Mouse (Mus musculus) forebrain, embryonic 15.5 days (tissue): Measurements from ENCODE around the gene Gca. TPM values are rescaled to one million over a fixed set of nuclear protein-coding genes. Genes with fewer than 3 reads are reported as not detected.

Experiments used
- ATAC-seq: fragments of 200-750 bp; cut with Nextera tagmentation; replicated peaks from 2 replicates; pipeline ENCODE4 v1.8.0; 2017; ENCODE audit warnings: mild to moderate bottlenecking, moderate TSS enrichment, moderate library complexity
- H3K27ac ChIP-seq: fragments of 300-500 bp; sonication (generic); replicated peaks from 2 replicates; pipeline ENCODE4 v1.5.1; 2015; ENCODE audit warnings: mild to moderate bottlenecking, inconsistent platforms
- H3K27me3 ChIP-seq: fragments of 300-500 bp; sonication (generic); 2 replicates; pipeline ENCODE4 v1.6.1; 2015; ENCODE audit warnings: inconsistent platforms
- H3K36me3 ChIP-seq: fragments of 300-500 bp; sonication (generic); 2 replicates; pipeline ENCODE4 v1.6.1; 2015; ENCODE audit warnings: mild to moderate bottlenecking, inconsistent platforms
- H3K4me1 ChIP-seq: fragments of 300-500 bp; sonication (generic); 2 replicates; pipeline ENCODE4 v1.6.1; 2015; ENCODE audit warnings: inconsistent platforms
- H3K4me2 ChIP-seq: fragments of 300-500 bp; sonication (generic); replicated peaks from 2 replicates; pipeline ENCODE4 v1.6.1; 2015; ENCODE audit warnings: mild to moderate bottlenecking, inconsistent platforms
- H3K4me3 ChIP-seq: fragments of 300-500 bp; sonication (generic); 2 replicates; pipeline ENCODE4 v1.5.1; 2015; ENCODE audit warnings: mild to moderate bottlenecking, inconsistent platforms
- H3K9ac ChIP-seq: fragments of 300-500 bp; sonication (generic); replicated peaks from 2 replicates; pipeline ENCODE4 v1.6.1; 2015; ENCODE audit warnings: mild to moderate bottlenecking, inconsistent platforms
- H3K9me3 ChIP-seq: fragments of 300-500 bp; sonication (generic); 2 replicates; pipeline ENCODE4 v1.6.1; 2016; ENCODE audit warnings: inconsistent platforms
- WGBS: fragments of 180-500 bp; shearing (Covaris S2); methylation state at CpG from one replicate; pipeline ENCODE4 v1.1.7; 2015; ENCODE audit warnings: mixed read lengths; 5-methylcytosine and 5-hydroxymethylcytosine counted together
- polyA plus RNA-seq: library from polyadenylated mRNA; unstranded; fragments of >200 nt; fragmentation: Nextera tagmentation; extraction: Ambion mirVana; gene quantifications from 2 replicates; pipeline ENCODE4 v1.2.1, GENCODE M21; 2015

Gca gene
- polyA plus RNA-seq, 1 experiment from 2014 or later: 9.4 TPM

GRCm38 (mm10) chr2:62646671-62647289 is 17.3 kb upstream of the Gca start:
- H3K4me2 ChIP-seq: peak overlapping the region; percentile 67
- H3K4me3 ChIP-seq: peak overlapping the region; percentile 42
- no peaks in the 10 kb centered on the region for H3K9me3 ChIP-seq
- H3K27ac ChIP-seq: no peak overlapping the region
- H3K9ac ChIP-seq: no peak overlapping the region
- no peaks in the 10 kb centered on the region for H3K36me3 ChIP-seq
- peaks cover 28% of the 10 kb centered on the region for H3K4me1 ChIP-seq
- no peaks in the 10 kb centered on the region for H3K27me3 ChIP-seq
- no peak for ATAC-seq
- 3% methylated on average over 6 of the region's 6 CpGs for WGBS

- H3K9me3 ChIP-seq: no peaks in the 10 kb centered on the region
- ATAC-seq: no peak
- H3K4me2 ChIP-seq: no peak overlapping the region
- H3K27me3 ChIP-seq: no peaks in the 10 kb centered on the region
- 84% methylated on average over 4 of the region's 4 CpGs for WGBS
- H3K4me1 ChIP-seq: peaks cover 6% of the 10 kb centered on the region
- no peaks in the 10 kb centered on the region for H3K36me3 ChIP-seq
- H3K27ac ChIP-seq: no peak overlapping the region
- H3K4me3 ChIP-seq: no peak overlapping the region
- no peak overlapping the region for H3K9ac ChIP-seq
Observed at GRCm38 (mm10) chr2:62651890-62652289, 12.2 kb upstream of the Gca start.

- ATAC-seq: no peak
- Histone ChIP-seq H3K36me3 (no peaks in the 10 kb centered on the region), H3K4me2 (no peak overlapping the region), H3K4me1 (no peaks in the 10 kb centered on the region), H3K9ac (no peak overlapping the region), H3K27me3 (no peaks in the 10 kb centered on the region), H3K4me3 (no peak overlapping the region), H3K27ac (no peak overlapping the region), H3K9me3 (no peaks in the 10 kb centered on the region)
- 77% methylated on average over 4 of the region's 4 CpGs for WGBS
Observed at GRCm38 (mm10) chr2:62652466-62652865, 11.6 kb upstream of the Gca start.

GRCm38 (mm10) chr2:62654519-62655338 is 9.4 kb upstream of the Gca start:
- peak; percentile 86 for ATAC-seq
- H3K4me1 ChIP-seq: no peaks in the 10 kb centered on the region
- H3K27me3 ChIP-seq: no peaks in the 10 kb centered on the region
- H3K27ac ChIP-seq: no peak overlapping the region
- no peak overlapping the region for H3K4me3 ChIP-seq
- H3K9me3 ChIP-seq: no peaks in the 10 kb centered on the region
- WGBS: 45% methylated on average over 7 of the region's 7 CpGs
- H3K9ac ChIP-seq: no peak overlapping the region
- no peaks in the 10 kb centered on the region for H3K36me3 ChIP-seq
- no peak overlapping the region for H3K4me2 ChIP-seq

- Histone ChIP-seq H3K4me3 (no peak overlapping the region), H3K27ac (no peak overlapping the region), H3K4me1 (no peaks in the 10 kb centered on the region), H3K27me3 (no peaks in the 10 kb centered on the region), H3K36me3 (no peaks in the 10 kb centered on the region), H3K9me3 (no peaks in the 10 kb centered on the region), H3K9ac (no peak overlapping the region), H3K4me2 (no peak overlapping the region)
- 76% methylated on average over 1 of the region's 1 CpGs for WGBS
- ATAC-seq: no peak
Observed at GRCm38 (mm10) chr2:62656072-62656471, 8.0 kb upstream of the Gca start.

- no peak for ATAC-seq
- Histone ChIP-seq H3K36me3 (no peaks in the 10 kb centered on the region), H3K27me3 (no peaks in the 10 kb centered on the region), H3K4me3 (no peak overlapping the region), H3K9ac (no peak overlapping the region), H3K4me2 (no peak overlapping the region), H3K27ac (no peak overlapping the region), H3K4me1 (peaks cover 9% of the 10 kb centered on the region; the same call in 1 of the 2 replicates), H3K9me3 (no peaks in the 10 kb centered on the region)
- WGBS: 58% methylated on average over 6 of the region's 6 CpGs
Observed at GRCm38 (mm10) chr2:62660565-62660964, 3.5 kb upstream of the Gca start.

GRCm38 (mm10) chr2:62662560-62662959 is 1.5 kb upstream of the Gca start:
- no peak overlapping the region for H3K9ac ChIP-seq
- H3K27ac ChIP-seq: no peak overlapping the region
- no peak overlapping the region for H3K4me3 ChIP-seq
- H3K4me2 ChIP-seq: no peak overlapping the region
- H3K4me1 ChIP-seq: peaks cover 9% of the 10 kb centered on the region; the same call in 1 of the 2 replicates
- no peaks in the 10 kb centered on the region for H3K27me3 ChIP-seq
- no peaks in the 10 kb centered on the region for H3K36me3 ChIP-seq
- WGBS: 61% methylated on average over 3 of the region's 3 CpGs
- ATAC-seq: no peak
- no peaks in the 10 kb centered on the region for H3K9me3 ChIP-seq

GRCm38 (mm10) chr2:62664839-62665238 is 754 bp downstream of the Gca start:
- peak overlapping the region; percentile 93 for H3K4me2 ChIP-seq
- H3K4me3 ChIP-seq: peak overlapping the region; percentile 79
- H3K9ac ChIP-seq: no peak overlapping the region
- no peaks in the 10 kb centered on the region for H3K9me3 ChIP-seq
- H3K36me3 ChIP-seq: no peaks in the 10 kb centered on the region
- no peak for ATAC-seq
- no peak overlapping the region for H3K27ac ChIP-seq
- 58% methylated on average over 7 of the region's 7 CpGs for WGBS
- peaks cover 9% of the 10 kb centered on the region; the same call in 1 of the 2 replicates for H3K4me1 ChIP-seq
- H3K27me3 ChIP-seq: no peaks in the 10 kb centered on the region

- H3K4me2 ChIP-seq: no peak overlapping the region
- no peaks in the 10 kb centered on the region for H3K27me3 ChIP-seq
- H3K4me3 ChIP-seq: no peak overlapping the region
- H3K27ac ChIP-seq: no peak overlapping the region
- no peaks in the 10 kb centered on the region for H3K9me3 ChIP-seq
- no peak overlapping the region for H3K9ac ChIP-seq
- ATAC-seq: no peak
- 59% methylated on average over 1 of the region's 1 CpGs for WGBS
- H3K4me1 ChIP-seq: peaks cover 9% of the 10 kb centered on the region; the same call in 1 of the 2 replicates
- no peaks in the 10 kb centered on the region for H3K36me3 ChIP-seq
Observed at GRCm38 (mm10) chr2:62665536-62665935, 1.5 kb downstream of the Gca start.

GRCm38 (mm10) chr2:62669848-62670247 is 5.8 kb downstream of the Gca start:
- ATAC-seq: no peak
- H3K4me2 ChIP-seq: no peak overlapping the region
- 62% methylated on average over 3 of the region's 3 CpGs for WGBS

GRCm38 (mm10) chr2:62670301-62670700 is 6.2 kb downstream of the Gca start:
- Histone ChIP-seq H3K4me1 (no peaks in the 10 kb centered on the region), H3K9ac (no peak overlapping the region), H3K9me3 (no peaks in the 10 kb centered on the region), H3K27ac (no peak overlapping the region), H3K4me3 (no peak overlapping the region), H3K4me2 (no peak overlapping the region), H3K36me3 (no peaks in the 10 kb centered on the region), H3K27me3 (no peaks in the 10 kb centered on the region)
- 89% methylated on average over 5 of the region's 5 CpGs for WGBS
- no peak for ATAC-seq

More at GRCm38 (mm10) chr2:62669848-62670247, 5.8 kb downstream of the Gca start:
- Histone ChIP-seq H3K9me3 (no peaks in the 10 kb centered on the region), H3K36me3 (no peaks in the 10 kb centered on the region), H3K9ac (no peak overlapping the region), H3K27me3 (no peaks in the 10 kb centered on the region), H3K27ac (no peak overlapping the region), H3K4me3 (no peak overlapping the region), H3K4me1 (no peaks in the 10 kb centered on the region)

GRCm38 (mm10) chr2:62670767-62671166 is 6.7 kb downstream of the Gca start:
- no peak for ATAC-seq
- Histone ChIP-seq H3K27ac (no peak overlapping the region), H3K36me3 (no peaks in the 10 kb centered on the region), H3K9ac (no peak overlapping the region), H3K4me1 (no peaks in the 10 kb centered on the region), H3K9me3 (no peaks in the 10 kb centered on the region), H3K27me3 (no peaks in the 10 kb centered on the region), H3K4me3 (no peak overlapping the region), H3K4me2 (no peak overlapping the region)
- 87% methylated on average over 4 of the region's 4 CpGs for WGBS
